Mouse (Mus musculus): ENCODE data around the gene Alpl.

DNA sequence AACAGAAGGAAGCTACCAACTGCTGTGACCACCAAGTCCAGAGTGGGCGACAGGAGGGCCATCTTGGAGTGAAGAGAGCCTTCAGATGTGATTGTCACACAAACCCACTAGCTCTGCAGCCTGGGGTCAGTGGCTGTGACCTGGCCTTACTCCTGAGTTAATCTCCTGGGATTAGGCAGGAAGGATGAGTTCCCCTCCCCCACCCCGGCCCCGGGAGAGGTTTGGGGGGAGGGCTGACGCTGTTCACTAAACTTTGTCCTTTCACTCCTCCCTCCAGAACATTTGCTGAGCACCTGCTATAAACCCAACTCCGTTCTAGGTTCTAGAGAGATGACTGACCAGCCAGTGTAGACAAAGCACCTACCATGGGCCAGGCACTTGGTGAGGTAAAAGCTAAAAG lies 29.8 kb downstream of the Alpl start:
- no peak for TF ChIP-seq MYOD1 (IDR thresholded peaks at IDR 0.05; ENCODE audit: control insufficient read depth in 1 of 3, insufficient read length in 2 of 3, low read depth in 2 of 3)
- TF ChIP-seq POLR2AphosphoS2 (IDR thresholded peaks at IDR 0.05; ENCODE audit: insufficient read length, low read depth) = no peak
- TF ChIP-seq POLR2A (IDR thresholded peaks at IDR 0.05; ENCODE audit: insufficient read length, low read depth) = no peak
- TF ChIP-seq USF1 (IDR thresholded peaks at IDR 0.05; ENCODE audit: low read depth) = no peak
- TF ChIP-seq MAX (IDR thresholded peaks at IDR 0.05; ENCODE audit: low read depth) = no peak
- no peak for TF ChIP-seq E2F4 (IDR thresholded peaks at IDR 0.05; ENCODE audit: insufficient read depth)

All from myocyte (in vitro differentiated cells).